8 mouse cellular contexts compared by ENCODE assay signal in genomic region chr17:27032869-27033268, GRCm38 (mm10). TPM values are rescaled to one million over a fixed set of nuclear protein-coding genes. Genes with fewer than 3 reads are reported as not detected.
A peak's percentile ranks its signal among the peaks of the same experiment; 100 is the strongest.
DNase-seq lines count a peak whose midpoint lies in the region; ATAC-seq lines count a peak whose summit lies in the region.

No protein-coding gene starts in this region.

- DNase-seq in MN1 (ENCODE audit: low spot score), result peak; percentile 88
- DNase-seq in heart, postnatal 4 days, result peak; percentile 91
- peak; percentile 57 to 83 for DNase-seq in layer of hippocampus, adult 8-10 months (ENCODE audit: low spot score in 2 of 2)
- peak; percentile 89 for DNase-seq in lung, postnatal 14 days
- DNase-seq in right cerebral cortex, postnatal 10 days (ENCODE audit: low spot score in 2 of 2), result peak; percentile 73 to 78
- DNase-seq in urinary bladder, postnatal 25 days (ENCODE audit: low spot score), result peak; percentile 78

- ATAC-seq in cerebellum, adult (ENCODE audit: insufficient number of reproducible peaks, low FRiP score, low TSS enrichment), result 0 out of 2 replicates have a peak, but pooled peaks have one; percentile 19
- peak; percentile 47; the same call in 1 of the 2 replicates for ATAC-seq in forebrain, embryonic 15.5 days (replicated peaks)

- no peak overlapping the region; the same call in 1 of the 2 replicates for H3K4me2 ChIP-seq in forebrain, embryonic 15.5 days (replicated peaks)

- no peak overlapping the region for H3K9ac ChIP-seq in forebrain, embryonic 15.5 days (replicated peaks)

- no peak overlapping the region for H3K4me3 ChIP-seq in forebrain, embryonic 15.5 days

- under 1% methylated on average over 14 of the region's 14 CpGs for WGBS in forebrain, embryonic 15.5 days

- no peaks in the 10 kb centered on the region for H3K27me3 ChIP-seq in forebrain, embryonic 15.5 days

- H3K4me1 ChIP-seq in forebrain, embryonic 15.5 days, result peaks cover 10% of the 10 kb centered on the region

- H3K9me3 ChIP-seq in forebrain, embryonic 15.5 days, result no peaks in the 10 kb centered on the region

- no peaks in the 10 kb centered on the region for H3K36me3 ChIP-seq in forebrain, embryonic 15.5 days

- H3K27ac ChIP-seq in forebrain, embryonic 15.5 days (replicated peaks), result no peak overlapping the region

RNA-seq across cellular contexts. Expression of gene Bak1, which starts 4.1 kb away (rescaled TPM):
- 2.3 and 2.7 TPM in 2 replicates for polyA plus RNA-seq in forebrain, embryonic 15.5 days (2015; fragmentation: Nextera tagmentation; extraction: Ambion mirVana)
- total RNA-seq in heart, postnatal 4 days (2021), result 10 to 100 TPM; 46.8 to 52.4 TPM
- 10 to 100 TPM; 11.6 to 15.9 (median 13.7) TPM for total RNA-seq in layer of hippocampus, adult 8-10 months (2022)

RNA-seq across cellular contexts. Expression of gene Itpr3, which starts 24.2 kb away (rescaled TPM):
- 0.43 and 0.46 TPM in 2 replicates for polyA plus RNA-seq in forebrain, embryonic 15.5 days (2015; fragmentation: Nextera tagmentation; extraction: Ambion mirVana)
- 1 to 10 TPM; 7.5 to 8.2 TPM for total RNA-seq in heart, postnatal 4 days (2021)
- 1 to 10 TPM; 3.0 to 4.8 (median 3.7) TPM for total RNA-seq in layer of hippocampus, adult 8-10 months (2022)

RNA-seq across cellular contexts. Expression of gene Zbtb9, which starts 59.9 kb away (rescaled TPM):
- polyA plus RNA-seq in forebrain, embryonic 15.5 days (2015; fragmentation: Nextera tagmentation; extraction: Ambion mirVana), result 15.8 and 17.2 TPM in 2 replicates
- total RNA-seq in heart, postnatal 4 days (2021), result 1 to 10 TPM; 3.9 to 5.5 TPM
- 10 to 100 TPM; 12.2 to 14.7 (median 13.7) TPM for total RNA-seq in layer of hippocampus, adult 8-10 months (2022)
